Mouse (Mus musculus) hindbrain, postnatal 0 days (tissue): Measurements from ENCODE around the gene Gm49378. TPM values are rescaled to one million over a fixed set of nuclear protein-coding genes. Genes with fewer than 3 reads are reported as not detected.

Source experiments
- ATAC-seq: fragments of 200-750 bp; cut with Nextera tagmentation; 2 replicates; pipeline ENCODE4 v1.8.0; 2017; ENCODE audit warnings: mild to moderate bottlenecking, moderate TSS enrichment, moderate library complexity
- DNase-seq: peaks from one replicate; pipeline ENCODE4 v3.0.0-alpha.2; 2015; ENCODE audit warnings: low spot score
- H3K27ac ChIP-seq: fragments of 300-500 bp; sonication (generic); 2 replicates; pipeline ENCODE4 v1.5.1; 2014; ENCODE audit warnings: mild to moderate bottlenecking
- H3K27me3 ChIP-seq: fragments of 300-500 bp; sonication (generic); 2 replicates; pipeline ENCODE4 v1.6.1; 2014; ENCODE audit warnings: low read length, mixed read lengths; ENCODE audit not compliant: insufficient read depth
- H3K36me3 ChIP-seq: fragments of 300-500 bp; sonication (generic); 2 replicates; pipeline ENCODE4 v1.6.1; 2014; ENCODE audit warnings: low read length, mixed read lengths; ENCODE audit not compliant: insufficient read depth
- H3K4me1 ChIP-seq: fragments of 300-500 bp; sonication (generic); 2 replicates; pipeline ENCODE4 v1.6.1; 2014; ENCODE audit warnings: antibody characterized with exemption, low read length, mixed read lengths; ENCODE audit not compliant: insufficient read depth
- H3K4me2 ChIP-seq: fragments of 300-500 bp; sonication (generic); 2 replicates; pipeline ENCODE4 v1.6.1; 2014; ENCODE audit warnings: low read depth, mild to moderate bottlenecking, low read length, moderate library complexity, mixed read lengths
- H3K4me3 ChIP-seq: fragments of 300-500 bp; sonication (generic); 2 replicates; pipeline ENCODE4 v1.5.1; 2014; ENCODE audit warnings: low read length
- H3K9ac ChIP-seq: fragments of 300-500 bp; sonication (generic); replicated peaks from 2 replicates; pipeline ENCODE4 v1.6.1; 2014; ENCODE audit warnings: mild to moderate bottlenecking, low read length, moderate library complexity, mixed read lengths
- H3K9me3 ChIP-seq: fragments of 300-500 bp; sonication (generic); 2 replicates; pipeline ENCODE4 v1.6.1; 2016; ENCODE audit warnings: low read length, mixed read lengths
- CTCF ChIP-seq: IDR thresholded peaks from 2 replicates; pipeline ENCODE4 v1.5.1; 2016; ENCODE audit warnings: antibody characterized with exemption, control low read depth, low read depth
- WGBS: fragments of 180-500 bp; shearing (Covaris S2); extraction: QIAGEN DNeasy Blood & Tissue Kit; methylation state at CpG from one replicate; pipeline ENCODE4 v1.1.7; 2014; 5-methylcytosine and 5-hydroxymethylcytosine counted together
- polyA plus RNA-seq: library from polyadenylated mRNA; unstranded; fragments of >200 nt; fragmentation: Nextera tagmentation; extraction: Ambion mirVana; gene quantifications from 2 replicates; pipeline ENCODE4 v1.2.1, GENCODE M21; 2015
- total RNA-seq: library from RNA; depleted of rRNA; stranded (reverse); fragments of >200 nt; gene quantifications from 2 replicates; pipeline ENCODE4 v1.2.3, GENCODE M21; 2014

The Gm49378 gene
- total and polyA plus RNA-seq, 2 experiments from 2014 or later = 1.0 to 7.9 TPM

DNA sequence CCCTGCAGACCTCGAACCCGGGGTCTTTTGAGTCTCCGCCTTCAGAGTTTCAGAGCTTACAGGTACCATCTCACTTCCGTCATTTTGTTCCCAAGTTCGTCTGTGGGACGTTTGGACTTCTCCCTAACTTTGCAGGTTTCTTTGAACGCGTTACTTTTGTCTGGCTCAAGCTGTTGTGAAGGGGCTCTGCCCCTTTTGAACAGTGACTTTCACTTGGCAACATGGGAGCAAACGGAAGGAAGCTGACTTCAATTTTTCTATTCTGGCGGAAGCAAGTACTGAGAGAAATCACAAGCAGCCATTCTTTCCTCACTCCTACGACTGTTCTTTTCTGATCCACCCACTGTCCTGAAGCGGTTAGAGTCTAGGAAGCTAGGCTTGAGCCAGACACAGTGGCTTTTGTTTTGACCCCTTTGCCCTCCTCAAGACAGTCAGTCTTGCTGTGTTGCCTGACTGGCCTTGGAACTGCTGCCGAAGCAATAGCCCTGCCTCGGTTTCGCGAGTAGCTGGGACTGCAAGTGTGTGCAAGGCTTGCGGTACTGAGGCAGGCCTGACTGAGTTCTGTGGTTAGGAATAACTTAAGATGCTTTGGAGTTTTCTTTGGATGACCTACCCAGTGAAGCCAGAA, 6.7 kb upstream of the Gm49378 start:
- Histone ChIP-seq H3K27ac (peak overlapping the region; percentile 49; the same call in 1 of the 2 replicates), H3K9ac (peak overlapping the region; percentile 95), H3K4me1 (peaks cover 12% of the 10 kb centered on the region; the same call in 1 of the 2 replicates), H3K4me3 (peak overlapping the region; percentile 96), H3K36me3 (peaks cover 7% of the 10 kb centered on the region; the same call in 1 of the 2 replicates), H3K27me3 (no peaks in the 10 kb centered on the region), H3K9me3 (no peaks in the 10 kb centered on the region), H3K4me2 (peak overlapping the region; percentile 82)
- ATAC-seq = no peak
- 22% methylated on average over 17 of the region's 17 CpGs for WGBS
- no peak for DNase-seq
- no peak for TF ChIP-seq CTCF

DNA sequence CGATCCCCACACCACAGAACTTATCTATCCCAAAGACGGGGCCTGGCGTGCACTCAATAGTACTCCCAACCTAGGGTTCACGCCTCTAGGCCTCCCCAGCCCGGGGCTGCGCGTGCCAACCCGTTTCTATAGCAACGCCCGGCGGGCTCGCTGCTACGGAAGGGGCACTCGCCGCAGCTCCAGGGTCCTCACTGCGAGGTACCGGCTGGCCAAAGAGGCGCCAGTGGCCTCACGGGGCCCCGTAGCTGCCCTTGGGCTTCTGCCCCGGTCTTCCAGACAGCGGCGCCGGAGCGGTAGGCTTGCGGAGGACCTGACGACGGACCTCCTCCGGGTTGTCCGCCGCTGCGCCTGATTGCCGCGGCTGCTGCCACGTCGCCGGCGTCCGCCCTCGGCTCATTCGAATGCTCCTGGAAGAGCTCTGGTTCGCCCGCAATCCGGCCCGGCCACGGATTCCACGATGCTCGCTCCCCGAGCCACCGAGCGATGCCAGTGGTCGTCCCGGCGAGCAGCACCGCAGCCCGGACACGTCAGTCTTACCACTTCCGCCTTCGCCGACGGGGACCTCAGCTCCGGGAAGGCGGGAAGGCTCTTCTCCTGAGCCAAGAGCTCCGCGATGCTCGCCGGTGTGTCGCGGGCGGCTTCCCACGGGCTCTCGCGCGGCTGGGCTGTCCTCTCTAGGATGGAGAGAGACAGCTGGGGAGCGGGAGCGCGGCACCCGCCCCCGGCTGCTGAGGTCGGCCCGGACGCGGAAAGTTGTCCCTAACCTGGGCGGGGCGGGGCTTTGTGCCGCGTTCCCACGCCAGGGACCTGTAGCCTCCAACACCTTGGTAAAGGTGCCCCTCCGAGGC, 5.6 kb upstream of the Gm49378 start, which contains the start of gene Tm9sf1:
Gene Tm9sf1 (minus strand): TSS at position 747 of the 848 bp plus-strand sequence.
- H3K4me1 ChIP-seq = peaks cover 12% of the 10 kb centered on the region; the same call in 1 of the 2 replicates
- no peak for TF ChIP-seq CTCF
- peak; percentile 85 for DNase-seq
- H3K36me3 ChIP-seq = peaks cover 11% of the 10 kb centered on the region; the same call in 1 of the 2 replicates
- no peaks in the 10 kb centered on the region for H3K27me3 ChIP-seq
- peak within 1 kb of the TSS; percentile 82 for H3K4me2 ChIP-seq
- ATAC-seq = peak; percentile 91
- WGBS = under 1% methylated on average over 80 of the region's 89 CpGs
- peak within 1 kb of the TSS; percentile 98 for H3K27ac ChIP-seq
- H3K9me3 ChIP-seq = no peaks in the 10 kb centered on the region
- H3K4me3 ChIP-seq = peak within 1 kb of the TSS; percentile 96
- H3K9ac ChIP-seq = peak within 1 kb of the TSS; percentile 95

DNA sequence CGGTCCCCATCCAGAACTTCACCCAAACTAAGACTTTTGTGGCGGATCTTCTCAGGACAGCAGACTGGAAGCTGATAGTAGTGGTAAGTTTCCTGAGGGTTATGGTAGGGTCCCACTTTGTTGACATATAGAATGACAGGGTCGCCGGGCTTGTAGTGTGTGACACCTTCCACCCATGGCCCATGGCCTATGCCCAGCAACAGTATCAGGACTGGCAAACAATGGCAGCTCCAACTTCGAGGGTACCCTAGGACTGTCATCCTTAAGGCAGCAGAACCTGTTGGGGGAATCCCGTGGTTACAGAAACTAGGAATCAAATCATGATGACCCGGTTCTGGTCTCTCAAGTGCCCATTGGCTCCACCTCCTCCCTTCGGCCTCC, 5.0 kb upstream of the Gm49378 start:
- Histone ChIP-seq H3K4me2 (peak overlapping the region; percentile 82), H3K9ac (peak overlapping the region; percentile 95), H3K27ac (peak overlapping the region; percentile 98), H3K36me3 (peaks cover 15% of the 10 kb centered on the region; the same call in 1 of the 2 replicates), H3K9me3 (no peaks in the 10 kb centered on the region), H3K4me1 (peaks cover 12% of the 10 kb centered on the region; the same call in 1 of the 2 replicates), H3K27me3 (no peaks in the 10 kb centered on the region), H3K4me3 (peak overlapping the region; percentile 96)
- TF ChIP-seq CTCF = no peak
- WGBS = 20% methylated on average over 8 of the region's 8 CpGs
- no peak for DNase-seq
- ATAC-seq = peak; percentile 50

DNA sequence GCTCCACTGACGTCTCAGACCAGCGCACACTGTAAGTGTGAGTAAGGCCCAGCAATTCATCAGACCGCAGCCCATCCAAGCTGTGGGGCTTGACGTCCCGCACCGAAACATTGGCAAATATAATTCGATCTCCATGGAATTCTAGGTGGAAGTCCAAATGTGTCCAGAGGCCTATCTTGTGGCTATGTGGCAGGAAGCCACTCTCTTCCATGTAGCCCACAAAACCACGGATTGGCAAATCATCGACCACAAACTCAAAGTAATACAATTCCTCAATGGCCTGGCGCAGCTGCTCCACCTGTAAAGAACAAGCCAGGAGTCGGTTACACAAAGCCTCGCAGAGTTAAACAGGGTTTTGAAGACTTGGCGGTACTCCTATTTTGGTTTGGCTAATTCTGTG, 3.6 kb upstream of the Gm49378 start:
- H3K27ac ChIP-seq = no peak overlapping the region
- DNase-seq (no peak), ATAC-seq (no peak)
- H3K4me3 ChIP-seq = no peak overlapping the region
- peaks cover 12% of the 10 kb centered on the region; the same call in 1 of the 2 replicates for H3K4me1 ChIP-seq
- no peak overlapping the region for H3K4me2 ChIP-seq
- H3K36me3 ChIP-seq = peaks cover 28% of the 10 kb centered on the region; the same call in 1 of the 2 replicates
- no peak overlapping the region for H3K9ac ChIP-seq
- H3K9me3 ChIP-seq = no peaks in the 10 kb centered on the region
- no peaks in the 10 kb centered on the region for H3K27me3 ChIP-seq
- TF ChIP-seq CTCF = no peak
- 95% methylated on average over 13 of the region's 13 CpGs for WGBS

DNA sequence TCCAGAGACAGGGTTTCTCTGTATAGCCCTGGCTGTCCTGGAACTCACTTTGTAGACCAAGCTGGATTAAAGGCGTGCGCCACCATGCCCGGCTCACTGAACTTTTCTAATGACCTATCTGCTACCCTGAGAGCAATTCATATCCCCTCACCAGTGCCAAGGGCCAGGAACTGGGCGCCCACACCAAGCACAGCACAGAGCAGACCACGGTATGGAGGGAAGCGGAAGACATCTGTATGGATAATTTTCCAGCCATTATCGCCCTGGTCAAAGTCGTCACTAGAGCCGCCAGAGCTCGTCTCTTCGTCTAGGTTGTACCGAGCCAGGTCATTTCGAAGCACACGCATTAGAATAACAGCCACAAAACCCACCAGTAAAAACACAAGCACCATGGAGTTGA, 3.1 kb upstream of the Gm49378 start:
- no peak for TF ChIP-seq CTCF
- H3K27ac ChIP-seq = no peak overlapping the region
- H3K27me3 ChIP-seq = no peaks in the 10 kb centered on the region
- ATAC-seq (no peak), DNase-seq (no peak)
- H3K4me1 ChIP-seq = peaks cover 12% of the 10 kb centered on the region; the same call in 1 of the 2 replicates
- 95% methylated on average over 14 of the region's 14 CpGs for WGBS
- no peak overlapping the region for H3K4me3 ChIP-seq
- H3K9me3 ChIP-seq = no peaks in the 10 kb centered on the region
- no peak overlapping the region for H3K4me2 ChIP-seq
- H3K9ac ChIP-seq = no peak overlapping the region
- peaks cover 30% of the 10 kb centered on the region; the same call in 1 of the 2 replicates for H3K36me3 ChIP-seq

DNA sequence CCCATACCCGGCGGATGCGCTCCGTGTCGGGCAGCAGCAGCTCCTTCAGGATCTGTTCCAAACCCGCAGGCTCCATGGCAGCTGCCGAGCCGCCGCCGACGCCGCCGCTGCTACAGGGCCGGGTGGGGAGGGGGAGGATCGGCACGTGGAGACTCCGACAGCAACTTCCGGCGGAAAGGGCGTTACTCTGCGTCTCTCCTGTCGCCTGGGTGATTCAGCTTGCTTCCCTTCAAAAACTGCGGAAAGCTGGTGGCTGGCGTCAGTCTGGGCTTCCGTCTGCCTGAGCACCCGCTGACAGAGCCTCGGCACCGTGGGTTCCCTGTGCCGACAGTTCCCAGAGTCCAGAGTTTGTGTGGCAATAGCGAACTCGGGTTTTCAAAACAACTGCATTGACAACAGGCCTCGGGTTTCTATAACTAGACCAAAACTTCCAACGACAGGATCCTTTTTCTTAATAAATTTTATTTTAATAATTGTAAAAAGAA, 2.1 kb downstream of the Gm49378 start, which contains the start of gene Ipo4:
Gene Ipo4 (minus strand): TSS at position 435 of the 485 bp plus-strand sequence.
- Histone ChIP-seq H3K36me3 (peaks cover 57% of the 10 kb centered on the region), H3K9ac (peak within 1 kb of the TSS; percentile 62), H3K9me3 (no peaks in the 10 kb centered on the region), H3K27ac (peak within 1 kb of the TSS; percentile 69), H3K4me3 (peak within 1 kb of the TSS; percentile 54), H3K4me1 (no peaks in the 10 kb centered on the region; the same call in 1 of the 2 replicates), H3K27me3 (no peaks in the 10 kb centered on the region), H3K4me2 (peak within 1 kb of the TSS; percentile 90)
- WGBS = 1% methylated on average over 33 of the region's 33 CpGs
- ATAC-seq (peak; percentile 92), DNase-seq (peak; percentile 95)
- TF ChIP-seq CTCF = no peak
